Mouse (Mus musculus) heart, postnatal 14 days (tissue): ENCODE results near the gene Zmynd8. TPM values are rescaled to one million over a fixed set of nuclear protein-coding genes. Genes with fewer than 3 reads are reported as not detected.
A peak's percentile ranks its signal among the peaks of the same experiment; 100 is the strongest.

Source experiments
- DNase-seq, 2 experiments: peaks; one replicate each; pipeline ENCODE4 v3.0.0; 2021 to 2022
- intact Hi-C: fragments of 180-260 bp; cut with DNase I; formaldehyde crosslinking; loops from one replicate; pipeline ENCODE4 v1.15.1; 2025
- total RNA-seq, 2 experiments: library from RNA; stranded (reverse); gene quantifications; 2 replicates each; pipeline ENCODE4 v1.2.3; 2021

Zmynd8 gene
- total RNA-seq, 2 experiments from 2014 or later, result 52.0 to 52.5 TPM

- peak; percentile 30 to 55 for DNase-seq
- intact Hi-C loops, result loop anchor here (2.0 kb wide), 1 partner anchor 26 kb away; no protein-coding TSS in a partner anchor
Observed at GRCm38 (mm10) chr2:165883006-165883405, 15.8 kb downstream of the Zmynd8 start.

GRCm38 (mm10) chr2:165881585-165882431, 17.0 kb downstream of the Zmynd8 start:
- DNase-seq, result peak; percentile 27 to 57
- intact Hi-C loops, result loop anchor here (2.0 kb wide), 1 partner anchor 25 kb away; no protein-coding TSS in a partner anchor

- no peak for DNase-seq
- intact Hi-C loops, result no loop called here
Observed at GRCm38 (mm10) chr2:165881220-165881584, 17.6 kb downstream of the Zmynd8 start.

- peak; percentile 80 to 87 for DNase-seq
- intact Hi-C loops, result no loop called here
Observed at GRCm38 (mm10) chr2:165880501-165881182, 18.2 kb downstream of the Zmynd8 start.

- DNase-seq, result no peak
- intact Hi-C loops, result no loop called here
Observed at GRCm38 (mm10) chr2:165879403-165880178, 19.2 kb downstream of the Zmynd8 start.

GRCm38 (mm10) chr2:165878907-165879361, 19.9 kb downstream of the Zmynd8 start:
- DNase-seq, result no peak
- intact Hi-C loops, result no loop called here

- no peak for DNase-seq
- intact Hi-C loops, result no loop called here
Observed at GRCm38 (mm10) chr2:165878021-165878585, 20.7 kb downstream of the Zmynd8 start.

GRCm38 (mm10) chr2:165877180-165877579, 21.6 kb downstream of the Zmynd8 start:
- intact Hi-C loops, result no loop called here
- DNase-seq, result no peak

GRCm38 (mm10) chr2:165876201-165876918, 22.5 kb downstream of the Zmynd8 start:
- intact Hi-C loops, result no loop called here
- DNase-seq, result no peak

- DNase-seq, result no peak
- intact Hi-C loops, result no loop called here
Observed at GRCm38 (mm10) chr2:165875406-165875955, 23.3 kb downstream of the Zmynd8 start.

- peak; percentile 82 for DNase-seq
- intact Hi-C loops, result no loop called here
Observed at GRCm38 (mm10) chr2:165874461-165875339, 24.1 kb downstream of the Zmynd8 start.

GRCm38 (mm10) chr2:165873777-165874176, 25.0 kb downstream of the Zmynd8 start:
- intact Hi-C loops, result loop anchor here (2.0 kb wide), 1 partner anchor 15 kb away; no protein-coding TSS in a partner anchor
- DNase-seq, result peak in 1 of 2 experiments; percentile 26

GRCm38 (mm10) chr2:165873196-165873595, 25.6 kb downstream of the Zmynd8 start:
- intact Hi-C loops, result loop anchor here (2.0 kb wide), 1 partner anchor 14 kb away; no protein-coding TSS in a partner anchor
- peak; percentile 49 to 60 for DNase-seq

- no peak for DNase-seq
- intact Hi-C loops, result no loop called here
Observed at GRCm38 (mm10) chr2:165869257-165869656, 29.6 kb downstream of the Zmynd8 start.

- intact Hi-C loops, result no loop called here
Observed at GRCm38 (mm10) chr2:165868522-165869175, 30.2 kb downstream of the Zmynd8 start.

GRCm38 (mm10) chr2:165867549-165867948, 31.3 kb downstream of the Zmynd8 start:
- no peak for DNase-seq
- intact Hi-C loops, result no loop called here

More at GRCm38 (mm10) chr2:165868522-165869175, 30.2 kb downstream of the Zmynd8 start:
- peak; percentile 43 to 52 for DNase-seq

GRCm38 (mm10) chr2:165866951-165867387, 31.8 kb downstream of the Zmynd8 start:
- no peak for DNase-seq
- intact Hi-C loops, result no loop called here

- no peak for DNase-seq
Observed at GRCm38 (mm10) chr2:165866412-165866811, 32.4 kb downstream of the Zmynd8 start.

More at GRCm38 (mm10) chr2:165866412-165866811, 32.4 kb downstream of the Zmynd8 start:
- intact Hi-C loops, result no loop called here
